Mouse (Mus musculus) ES-E14 (cell line): ENCODE results near the gene Kifc3.

ENCODE experiments used
- CHD2 ChIP-seq: IDR thresholded peaks from 2 replicates; pipeline ENCODE4 v1.6.1; 2014; ENCODE audit warnings: mild to moderate bottlenecking, low read depth, low read length, inconsistent platforms
- ZNF384 ChIP-seq: IDR thresholded peaks from 2 replicates; pipeline ENCODE4 v1.6.1; 2012; ENCODE audit warnings: low read depth, low read length, inconsistent platforms

DNA sequence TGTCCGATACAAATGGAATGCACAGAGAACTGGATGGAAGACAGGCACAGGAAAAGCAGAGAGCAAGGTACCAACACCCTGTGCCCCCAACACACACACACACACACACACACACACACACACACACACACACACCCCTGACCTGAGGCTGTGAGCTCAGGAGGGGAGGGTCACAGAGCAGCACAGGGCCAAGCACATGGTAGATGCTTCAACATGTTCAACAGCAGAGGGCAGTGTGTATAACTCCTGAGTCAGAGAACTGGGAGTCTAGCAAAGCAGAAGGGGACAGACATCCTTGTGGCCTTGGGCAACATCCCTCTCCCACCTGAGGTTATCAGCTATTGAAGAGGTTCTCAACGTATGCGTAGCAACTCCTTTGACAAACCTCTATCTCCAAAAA, 88.9 kb downstream of the Kifc3 start:
- TF ChIP-seq CHD2 (no peak), ZNF384 (no peak)
